Mouse (Mus musculus) kidney, adult 2 months (tissue): ENCODE data around the gene Dock4.

Source experiments
- CTCF ChIP-seq: fragments of 200-500 bp; conservative IDR thresholded peaks from 2 replicates; pipeline ENCODE4 v1.5.1; 2011; ENCODE audit warnings: low read depth, mild to moderate bottlenecking, control low read depth, low read length, moderate library complexity, mixed read lengths; ENCODE audit not compliant: insufficient read depth, insufficient read length
- POLR2A ChIP-seq: fragments of 200-500 bp; IDR thresholded peaks from one replicate; pipeline ENCODE4 v1.6.1; 2011; ENCODE audit warnings: low read depth, low read length, control low read depth

GRCm38 (mm10) chr12:40888829-40889228 lies 443.1 kb downstream of the Dock4 start:
- TF ChIP-seq CTCF (no peak), POLR2A (no peak)
